Mouse (Mus musculus) embryo, embryonic 9.5 days (tissue): Measurements from ENCODE around the gene BC100530.
"Not testable (repeated sequence)": the region's sequence is repeated elsewhere in the genome, so short reads cannot be mapped to it uniquely, and the experiment has no call there.

Experiments
- DNase-seq: peaks from one replicate; pipeline ENCODE4 v3.0.0-alpha.2; 2017; ENCODE audit errors: extremely low spot score

The BC100530 gene

GRCm38 (mm10) chr16:36367648-36368047 is at the start of gene BC100530:
TSS of gene BC100530 (minus strand) at chr16:36367748.
- DNase-seq, result not testable (repeated sequence)

GRCm38 (mm10) chr16:36408357-36408756 is 40.8 kb upstream of the BC100530 start, which contains the start of gene Stfa2:
TSS of gene Stfa2 (minus strand) at chr16:36408457.
- DNase-seq, result no peak

GRCm38 (mm10) chr16:36389060-36389459 is 21.5 kb upstream of the BC100530 start:
- no peak for DNase-seq

- no peak for DNase-seq
Observed at GRCm38 (mm10) chr16:36337171-36337570, 30.4 kb downstream of the BC100530 start.

GRCm38 (mm10) chr16:36334232-36334631 is 33.3 kb downstream of the BC100530 start, which contains the start of gene BC117090:
TSS of gene BC117090 (minus strand) at chr16:36334332.
- DNase-seq, result no peak

GRCm38 (mm10) chr16:36319286-36319685 is 48.3 kb downstream of the BC100530 start:
- no peak for DNase-seq

GRCm38 (mm10) chr16:36316111-36316510 is 51.4 kb downstream of the BC100530 start:
- not testable (repeated sequence) for DNase-seq
